Mouse (Mus musculus): ENCODE data around the gene Lyrm1.

The Lyrm1 gene

DNA sequence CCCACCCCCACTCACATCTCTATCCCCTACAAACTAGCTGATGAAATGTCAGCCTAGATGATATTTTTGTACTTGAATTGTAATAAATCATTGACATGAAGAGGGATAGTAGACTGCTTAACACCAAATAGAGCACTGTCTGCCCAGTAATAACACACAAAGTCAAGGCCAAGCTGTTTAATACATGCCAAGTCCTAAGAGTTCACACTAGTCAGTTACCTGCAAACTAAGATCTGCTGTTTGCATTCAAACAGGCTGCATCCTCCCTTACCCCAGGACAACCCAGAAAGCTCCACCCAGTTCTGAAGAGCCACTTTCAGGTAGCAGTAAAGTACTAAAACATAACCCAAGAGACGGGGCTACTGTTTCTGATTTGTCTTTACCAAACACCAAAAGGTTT lies 3.5 kb upstream of the Lyrm1 start:
- no peak for DNase-seq (ENCODE audit: low spot score in 2 of 2)

DNA sequence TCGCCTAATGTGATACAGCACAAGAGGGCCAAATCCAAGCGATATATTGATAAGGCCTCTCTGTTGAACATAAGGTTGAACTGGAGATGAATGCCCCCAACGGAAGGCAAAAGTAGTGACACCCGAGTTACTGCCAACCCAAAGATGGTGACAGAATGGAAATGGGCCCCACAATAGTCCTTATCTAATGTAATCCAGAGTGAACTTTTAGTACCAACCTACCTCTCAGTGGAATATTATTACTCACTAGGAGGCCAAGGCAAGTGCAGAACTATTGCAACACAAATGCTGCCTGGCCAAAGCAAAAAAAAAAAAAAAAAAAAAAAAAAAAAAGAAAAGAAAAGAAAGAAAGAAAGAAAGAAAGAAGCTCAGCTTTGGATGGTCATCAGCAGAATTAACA lies 2.9 kb upstream of the Lyrm1 start:
- no peak for DNase-seq (ENCODE audit: low spot score in 2 of 2)

DNA sequence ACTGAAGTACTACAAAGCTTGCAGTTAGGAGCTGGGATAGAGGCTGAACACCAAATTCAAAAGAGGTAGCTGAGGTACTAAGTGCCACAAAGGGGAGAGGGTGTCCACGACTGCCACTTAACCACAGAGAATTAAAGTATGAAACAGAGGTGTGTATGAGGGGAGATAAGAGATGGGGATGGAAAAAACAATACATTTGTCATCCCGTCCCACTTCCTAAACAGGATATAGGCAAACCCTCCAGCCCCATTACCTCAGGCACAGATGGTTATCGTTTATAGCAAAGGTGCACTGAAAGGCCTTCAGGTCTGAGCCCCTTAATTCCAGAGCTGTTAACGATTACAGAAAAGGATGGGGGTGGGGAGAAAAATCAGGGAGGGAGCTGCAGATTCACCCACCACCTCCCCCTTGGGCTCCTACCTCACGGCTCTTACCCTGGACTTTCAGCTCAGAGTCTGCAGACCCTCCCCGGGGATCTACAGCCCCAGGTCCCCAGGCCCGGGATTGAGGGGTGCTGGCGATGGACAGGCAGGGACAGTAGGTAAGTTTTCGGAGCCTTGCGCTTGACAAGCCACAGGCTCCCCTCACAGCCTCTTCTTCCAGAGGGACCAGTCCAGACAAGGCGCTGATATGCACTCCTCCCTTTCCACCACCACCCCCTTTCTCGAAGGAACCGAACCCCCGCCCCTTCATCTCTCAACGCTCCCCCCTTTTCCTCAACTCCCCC lies 680 bp upstream of the Lyrm1 start:
- peak; percentile 1 to 4 for DNase-seq (ENCODE audit: low spot score in 2 of 2)

DNA sequence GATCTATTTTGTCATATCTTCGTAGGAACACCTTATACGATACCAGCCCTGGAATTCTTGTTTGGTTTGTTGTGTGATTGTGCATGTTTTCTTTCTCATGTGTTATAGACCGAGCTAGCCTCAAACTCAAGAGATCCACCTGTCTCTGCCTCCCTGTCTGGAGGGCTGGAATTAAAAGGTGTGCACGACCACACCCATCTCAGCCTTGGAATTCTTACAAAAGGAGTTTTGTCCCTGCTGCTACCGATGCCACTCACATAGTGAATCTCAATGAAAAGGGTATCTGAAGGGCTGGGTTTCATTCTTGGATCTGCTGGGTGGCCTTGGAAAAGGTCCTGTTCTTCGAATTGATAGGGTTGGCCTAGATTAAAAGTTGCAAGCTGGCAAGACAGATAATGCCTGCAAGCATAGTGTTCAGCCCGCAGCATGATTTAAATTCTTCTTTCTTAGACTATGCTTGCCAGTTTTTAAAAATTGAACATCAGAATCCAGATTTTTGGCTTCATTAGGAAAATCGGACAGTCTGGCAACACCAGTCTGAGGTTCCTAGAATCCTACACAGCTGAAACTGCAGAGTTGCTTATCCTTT lies 2.0 kb downstream of the Lyrm1 start:
- no peak for DNase-seq (ENCODE audit: low spot score in 2 of 2)

DNA sequence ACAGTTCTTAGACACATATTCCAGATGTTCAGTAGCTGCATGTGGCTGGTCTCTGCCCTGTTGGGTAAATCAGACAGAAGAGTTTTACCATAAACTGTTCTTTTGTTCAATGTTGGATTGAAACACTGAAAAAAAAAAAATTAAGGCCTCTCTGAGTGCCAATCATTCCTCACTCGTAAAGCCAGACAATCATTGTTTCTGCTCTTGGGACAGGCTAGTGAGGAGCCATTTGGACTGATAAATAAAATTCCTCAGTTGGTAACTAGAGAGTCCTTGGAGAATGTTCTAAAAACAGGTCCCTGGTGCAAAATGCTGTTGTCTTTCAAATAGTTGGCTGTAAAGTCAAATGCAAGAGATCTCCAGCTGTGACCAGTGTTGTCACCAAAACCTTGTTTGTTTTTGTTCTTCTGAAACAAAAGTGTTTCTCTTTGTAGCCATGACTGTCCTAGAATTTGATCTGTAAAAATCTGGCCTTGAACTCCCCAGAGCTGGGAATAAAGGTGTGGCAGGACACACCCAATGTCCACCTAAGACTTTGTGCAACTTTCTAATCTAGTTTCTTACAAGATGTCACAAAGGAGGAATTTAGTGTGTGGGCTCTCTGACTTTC lies 2.7 kb downstream of the Lyrm1 start:
- DNase-seq (ENCODE audit: low spot score in 2 of 2) = no peak

DNA sequence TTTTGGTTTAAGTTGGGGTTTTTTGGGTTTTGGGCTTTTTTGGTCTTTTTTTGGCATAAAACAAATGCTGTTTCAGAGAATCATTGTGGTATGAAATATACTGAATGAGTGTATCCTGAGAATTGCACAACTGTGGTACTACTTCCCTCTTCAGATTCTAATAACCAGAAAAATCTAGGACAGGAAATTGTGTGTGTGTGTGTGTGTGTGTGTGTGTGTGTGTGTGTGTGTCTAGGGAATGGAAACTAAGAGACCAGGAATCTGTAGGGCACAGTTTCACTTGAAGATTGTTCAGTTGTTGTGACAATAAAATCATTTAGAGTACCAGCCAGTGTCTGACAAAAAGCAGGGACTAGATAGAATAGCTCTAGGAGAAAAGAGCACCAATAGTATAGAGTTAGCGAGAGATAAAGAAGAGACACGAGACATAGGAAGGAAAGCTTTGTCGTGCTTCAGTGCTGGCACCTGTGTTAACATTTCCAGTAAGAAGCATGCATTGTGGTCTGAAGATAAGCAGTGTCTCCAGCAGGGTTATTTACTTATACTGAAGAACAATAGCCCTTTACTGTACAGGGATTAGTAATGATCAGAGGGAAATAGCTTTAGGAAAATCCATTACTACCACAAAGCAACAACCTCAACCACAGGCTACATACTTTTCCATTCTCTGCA lies 3.9 kb downstream of the Lyrm1 start:
- no peak for DNase-seq (ENCODE audit: low spot score in 2 of 2)

DNA sequence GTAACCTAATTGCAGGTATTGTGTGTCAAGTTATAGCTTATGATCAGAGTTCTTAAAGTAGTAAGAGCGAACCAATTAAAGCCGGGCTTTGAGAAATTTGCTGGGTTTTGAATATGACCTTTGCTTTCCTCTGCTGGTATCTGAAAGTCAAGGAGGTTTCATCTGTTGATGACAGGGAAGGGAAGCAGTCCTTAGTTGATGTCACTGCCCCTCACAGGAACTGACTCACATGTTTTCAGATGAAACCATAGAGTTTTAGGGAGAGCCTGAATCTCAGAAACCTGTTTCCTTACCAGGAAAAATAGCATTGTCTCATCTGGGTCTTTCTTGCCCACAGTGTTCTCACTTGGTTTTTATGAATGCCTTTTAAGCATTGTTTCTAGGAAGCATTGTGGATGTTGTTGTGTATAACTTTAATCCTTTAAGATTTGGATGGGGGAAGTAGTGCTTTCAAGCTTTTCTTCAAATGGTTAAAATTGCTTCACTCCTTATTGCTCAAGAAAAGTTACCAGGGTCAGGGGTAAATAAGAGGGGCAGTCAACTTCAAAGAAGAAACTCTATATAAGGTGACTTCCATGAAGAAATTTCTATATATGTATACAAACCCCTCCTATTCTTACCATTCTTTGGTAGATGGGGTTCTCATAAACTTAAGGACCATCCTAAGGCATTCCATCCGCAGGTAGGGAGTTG lies 11.0 kb downstream of the Lyrm1 start:
- no peak for DNase-seq (ENCODE audit: low spot score in 2 of 2)

DNA sequence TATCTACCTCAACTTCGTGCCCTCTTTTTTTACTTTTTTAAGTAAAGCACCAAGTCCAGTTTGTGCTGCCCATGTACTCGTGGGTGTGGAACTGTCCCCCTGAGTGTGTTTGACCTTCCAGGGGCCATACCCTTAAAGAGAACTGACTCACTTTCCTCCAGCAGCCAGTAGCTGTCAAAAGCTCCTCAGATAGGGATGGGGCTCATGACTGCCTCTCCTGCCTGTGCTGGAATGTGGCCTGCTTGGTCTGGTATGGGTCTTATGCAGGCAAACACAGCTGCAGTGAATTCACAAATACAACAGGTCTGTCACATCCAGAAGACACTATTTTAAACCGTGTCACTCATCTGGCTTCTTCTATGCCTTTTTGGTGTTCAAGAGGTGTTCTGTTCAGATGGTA lies 16.1 kb downstream of the Lyrm1 start:
- no peak for DNase-seq (ENCODE audit: low spot score in 2 of 2)

DNA sequence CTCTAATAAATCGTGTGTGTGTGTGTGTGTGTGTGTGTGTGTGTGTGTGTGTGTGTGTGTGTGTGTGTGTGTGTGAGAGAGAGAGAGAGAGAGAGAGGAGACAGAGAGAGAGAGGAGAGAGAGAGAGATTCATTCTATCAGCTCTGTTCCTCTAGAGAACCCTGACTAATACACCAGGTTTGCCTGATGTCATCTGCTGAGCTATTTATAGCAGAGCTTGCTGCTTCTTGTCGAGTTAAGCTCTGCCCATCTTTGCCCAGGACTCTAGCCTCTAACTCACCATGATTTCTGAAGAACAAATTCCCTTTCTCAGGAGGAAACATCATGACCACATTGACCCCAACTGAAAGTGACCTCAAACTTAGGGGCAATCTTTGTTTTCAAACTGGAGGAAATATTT lies 24.8 kb downstream of the Lyrm1 start:
- no peak for DNase-seq (ENCODE audit: low spot score in 2 of 2)

DNA sequence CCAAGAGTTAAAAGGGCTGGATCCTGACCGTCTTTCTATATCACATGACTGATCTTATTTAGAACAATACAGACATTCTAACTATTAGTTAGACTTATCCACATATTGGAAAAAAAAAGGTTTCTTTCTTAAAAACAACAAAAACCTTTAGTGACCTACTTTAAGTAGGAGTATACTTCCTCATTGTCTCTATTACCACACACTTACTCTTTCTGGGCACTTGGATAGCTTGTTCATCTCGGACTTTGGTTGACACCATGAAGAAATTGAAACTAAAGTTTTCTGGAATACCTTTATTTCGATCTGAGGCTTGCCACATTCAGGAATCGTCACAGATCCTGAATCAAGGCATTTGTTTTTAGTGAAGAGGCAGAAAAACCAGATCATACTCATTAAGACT lies 25.4 kb downstream of the Lyrm1 start:
- no peak for DNase-seq (ENCODE audit: low spot score in 2 of 2)

DNA sequence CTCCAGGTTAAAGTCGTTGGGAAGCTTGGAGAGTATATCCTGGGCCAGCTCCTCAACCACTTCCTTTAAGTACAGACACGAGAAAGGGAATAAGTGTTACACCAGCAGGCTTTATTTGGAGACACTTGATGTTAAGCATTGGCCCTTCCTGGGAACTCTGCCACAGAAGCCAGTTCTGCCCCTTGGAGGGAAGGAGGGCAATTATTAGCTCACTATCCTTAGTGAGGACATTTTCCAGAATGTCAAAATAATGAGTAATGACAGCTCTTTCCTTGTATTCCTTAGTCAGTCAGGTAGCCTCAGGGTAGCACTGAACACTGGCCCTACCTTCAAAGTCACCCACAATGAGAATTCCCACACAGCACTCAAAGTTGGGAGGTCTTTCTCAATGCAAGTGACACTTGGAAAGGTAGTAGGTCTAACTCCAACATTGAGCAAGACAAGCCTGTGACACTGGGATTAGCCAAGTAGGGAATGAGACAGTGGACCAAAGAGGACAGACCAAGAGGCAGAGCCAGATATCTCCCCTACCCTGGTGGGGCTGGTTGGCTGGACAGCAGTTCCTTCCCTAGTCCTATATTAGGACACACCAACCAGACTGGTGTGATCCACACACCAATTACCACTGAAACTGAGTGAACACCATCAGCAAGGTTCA lies 33.3 kb downstream of the Lyrm1 start:
- DNase-seq (ENCODE audit: low spot score in 2 of 2) = no peak

DNA sequence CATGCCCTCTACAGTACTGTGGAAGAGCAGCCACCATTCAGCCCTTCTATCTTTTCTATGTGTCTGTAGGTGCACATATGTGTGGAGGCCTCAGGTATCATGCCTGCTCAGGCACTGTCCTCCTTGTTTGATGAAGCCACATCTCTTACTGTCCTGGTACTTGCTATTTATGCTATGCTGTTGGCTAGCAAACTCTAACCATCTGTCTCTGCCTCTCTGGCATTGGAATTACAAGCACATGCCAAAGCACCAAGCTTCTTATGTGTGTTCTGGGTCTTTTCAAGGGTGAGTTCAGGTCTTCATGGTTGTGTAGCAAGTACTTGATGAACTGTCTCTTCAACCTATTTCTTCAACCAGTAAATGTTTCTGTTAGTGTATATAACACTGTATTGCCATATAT lies 40.7 kb downstream of the Lyrm1 start:
- no peak for DNase-seq (ENCODE audit: low spot score in 2 of 2)

DNA sequence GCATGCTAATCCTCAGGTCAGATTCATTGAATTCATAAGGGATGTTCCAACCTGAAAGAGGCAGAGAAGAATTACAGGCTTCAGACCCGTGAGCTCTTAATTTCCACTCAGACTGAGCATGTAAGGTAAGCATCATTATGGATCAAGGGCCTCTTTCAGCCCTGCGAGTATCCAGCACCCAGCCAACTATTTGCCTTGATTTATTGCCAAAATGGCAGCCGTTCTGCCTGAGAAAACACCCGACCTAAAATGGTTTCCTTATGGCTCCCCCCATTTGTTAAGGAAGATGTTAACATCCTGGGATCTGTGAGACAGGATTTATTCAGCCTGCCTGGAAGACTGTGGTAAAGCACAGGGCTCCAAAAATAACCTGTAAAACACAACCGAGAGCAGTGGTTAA lies 41.4 kb downstream of the Lyrm1 start:
- no peak for DNase-seq (ENCODE audit: low spot score in 2 of 2)

DNA sequence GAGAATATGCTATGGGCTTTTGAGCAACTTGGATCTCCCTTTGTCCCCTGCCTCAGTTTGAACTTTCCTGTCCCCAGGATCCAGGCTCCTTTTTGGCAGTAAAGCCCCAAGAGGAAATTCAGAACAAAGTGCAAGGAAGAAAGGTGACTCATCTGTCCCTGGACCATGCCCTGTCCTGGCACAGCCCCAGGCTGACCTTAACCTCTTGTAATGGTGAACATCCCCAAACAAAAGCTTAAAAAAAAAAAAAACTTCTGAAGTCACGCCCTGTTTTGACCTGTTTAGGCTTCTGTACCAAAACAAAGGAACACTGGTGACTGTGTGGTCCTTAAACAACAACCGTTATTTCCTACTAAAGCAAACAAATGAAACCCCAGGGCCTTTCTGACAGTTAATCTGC lies 45.9 kb downstream of the Lyrm1 start:
- DNase-seq (ENCODE audit: low spot score in 2 of 2) = no peak

DNA sequence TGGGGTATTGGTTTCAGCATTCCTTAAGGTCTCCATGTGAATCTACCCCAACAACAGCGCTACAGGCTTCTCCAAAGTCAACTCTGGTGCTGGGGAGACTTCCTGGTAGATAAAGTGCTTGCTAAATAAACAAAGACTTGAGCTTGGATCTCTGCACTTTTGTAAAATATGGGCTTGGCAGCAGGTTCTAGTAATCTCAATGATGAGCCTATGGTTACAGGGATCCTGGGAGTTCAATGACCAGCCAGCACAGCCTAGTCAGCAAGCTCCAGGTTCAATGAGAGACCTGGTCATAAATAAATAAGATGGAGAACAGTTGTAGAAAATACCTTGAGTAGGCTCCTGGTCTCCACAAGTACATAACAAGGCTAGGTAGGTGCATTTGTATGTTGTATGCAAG lies 58.4 kb downstream of the Lyrm1 start:
- DNase-seq (ENCODE audit: low spot score in 2 of 2) = no peak

DNA sequence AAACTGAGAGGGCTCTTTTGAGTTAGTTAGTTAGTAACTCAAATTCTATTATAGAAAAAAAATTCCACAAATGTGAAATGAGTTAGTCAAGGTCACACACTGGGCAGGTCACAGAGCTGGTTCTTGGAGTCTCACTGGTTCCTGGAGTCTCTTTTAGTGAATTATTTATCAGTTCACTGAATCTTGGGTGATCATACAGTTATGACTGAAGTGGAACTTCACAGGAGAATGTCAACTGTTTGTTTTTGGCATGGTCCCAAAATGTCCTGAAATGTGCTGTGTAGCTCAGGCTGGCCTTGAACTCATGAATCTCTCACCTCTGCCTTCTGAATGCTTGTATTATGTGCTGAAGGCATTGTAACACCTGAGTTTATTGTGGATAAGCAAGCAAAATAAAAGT lies 61.8 kb downstream of the Lyrm1 start:
- DNase-seq (ENCODE audit: low spot score in 2 of 2) = no peak

DNA sequence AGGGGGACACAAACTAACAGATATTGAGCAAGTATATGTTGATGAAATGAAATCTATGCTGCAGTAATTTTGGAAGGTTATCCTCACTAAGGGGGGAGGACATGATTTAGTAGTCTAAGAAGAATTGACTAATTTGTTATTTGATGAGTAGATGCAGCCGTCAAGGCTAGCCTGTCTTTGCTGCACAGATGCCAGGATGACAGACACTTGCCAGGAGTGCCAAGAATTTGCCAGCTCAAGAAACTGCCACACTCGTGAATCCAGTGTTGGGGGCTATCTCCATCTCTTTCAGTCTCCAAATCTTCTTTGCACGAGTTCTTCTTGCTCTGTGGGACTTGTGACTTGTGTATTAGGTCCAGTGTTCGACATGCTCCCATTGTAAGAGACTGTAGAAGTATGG lies 63.4 kb downstream of the Lyrm1 start:
- no peak for DNase-seq (ENCODE audit: low spot score in 2 of 2)

DNA sequence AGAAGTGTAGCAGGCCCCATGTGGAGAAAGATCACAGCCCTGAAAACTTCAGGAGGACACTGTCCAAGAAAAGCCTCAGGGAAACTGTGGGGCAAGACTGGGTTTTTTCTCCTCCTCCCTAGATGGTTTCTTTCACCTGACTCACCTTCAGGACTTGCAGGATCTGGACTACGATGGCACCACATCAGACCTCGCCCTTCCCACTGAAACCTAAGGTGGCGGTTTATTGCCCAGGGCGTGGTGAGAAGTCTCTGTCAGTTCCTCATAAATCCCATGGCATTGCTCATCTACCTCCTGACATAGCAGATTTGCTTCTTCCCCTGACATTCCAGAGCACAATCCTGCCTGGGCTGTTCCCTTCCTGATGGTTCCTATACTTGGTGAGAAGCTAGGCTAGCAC lies 63.8 kb downstream of the Lyrm1 start:
- no peak for DNase-seq (ENCODE audit: low spot score in 2 of 2)

DNA sequence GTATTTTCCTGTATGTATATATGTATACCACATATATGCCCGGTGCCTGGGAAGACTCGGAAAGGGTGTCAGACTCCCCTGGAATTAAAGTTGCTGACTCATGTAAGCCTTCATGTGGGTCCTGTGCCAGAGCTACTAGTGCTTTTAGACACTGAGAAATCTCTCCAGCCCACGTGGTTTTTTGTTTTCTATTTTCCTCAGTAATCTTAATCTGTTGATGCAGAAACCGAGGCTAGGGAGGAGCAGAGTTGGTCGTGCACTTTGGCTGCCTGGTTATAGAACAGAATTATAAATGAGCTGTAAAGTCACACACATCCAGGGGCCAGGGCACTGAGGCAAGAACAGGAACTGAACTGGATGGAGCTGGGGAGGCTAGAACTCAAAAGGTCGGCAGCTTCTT lies 64.3 kb downstream of the Lyrm1 start:
- no peak for DNase-seq (ENCODE audit: low spot score in 2 of 2)

DNA sequence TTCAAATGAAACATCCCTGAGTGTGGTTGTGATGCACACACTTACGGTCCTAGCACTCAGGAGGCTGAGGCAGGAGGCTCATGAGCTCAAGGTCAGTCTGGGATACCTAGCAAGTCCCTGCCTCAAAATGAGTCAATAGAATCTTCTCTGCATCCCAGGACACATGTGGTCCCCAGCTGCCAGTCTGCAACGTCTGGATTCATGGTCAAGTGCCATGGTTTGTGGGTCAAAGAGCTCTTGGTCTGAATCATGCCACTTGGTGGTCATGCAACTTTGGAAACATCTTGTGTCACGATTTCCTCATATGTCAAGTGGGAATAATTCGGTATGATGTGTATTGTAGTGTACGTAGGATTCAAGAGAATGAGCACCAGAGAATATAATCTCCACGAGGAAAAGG lies 64.9 kb downstream of the Lyrm1 start:
- DNase-seq (ENCODE audit: low spot score in 2 of 2) = no peak

DNA sequence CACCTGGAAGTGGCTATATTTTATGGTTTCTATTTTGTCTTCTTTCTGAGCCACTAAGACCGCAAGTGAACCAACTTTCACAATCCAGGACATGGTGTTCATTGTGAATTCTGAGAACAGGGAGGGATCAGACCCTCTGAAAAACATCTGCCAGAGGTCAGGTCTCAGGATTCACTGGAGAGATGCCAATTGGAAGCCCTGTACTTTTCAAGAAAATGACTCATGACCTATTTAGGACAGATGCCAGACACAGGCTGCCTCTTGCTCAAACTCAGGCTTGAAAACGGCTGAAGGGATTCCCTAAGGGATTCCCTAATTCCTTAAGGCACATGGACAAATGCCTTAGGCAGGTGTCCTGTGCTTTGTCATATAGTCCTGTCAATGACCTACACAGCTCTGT lies 65.4 kb downstream of the Lyrm1 start:
- no peak for DNase-seq (ENCODE audit: low spot score in 2 of 2)

DNA sequence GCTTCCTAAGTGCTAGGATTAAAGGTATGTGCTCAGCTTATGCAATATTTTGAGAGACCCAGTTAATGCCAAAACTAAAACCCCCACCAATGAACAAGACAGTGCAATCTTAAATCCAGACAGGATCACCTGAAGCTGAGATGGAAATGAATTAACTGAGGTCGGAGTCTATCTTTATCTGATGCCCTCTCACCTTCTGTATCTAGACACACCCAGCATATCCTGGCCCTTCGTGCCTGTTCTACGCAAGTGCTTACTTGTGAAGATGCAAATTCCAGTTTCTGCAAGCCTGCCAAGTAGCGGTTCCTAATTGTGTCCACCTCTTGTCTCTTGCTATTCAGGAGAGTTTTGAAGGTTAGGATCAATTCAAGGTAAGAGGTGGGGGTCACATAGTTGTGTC lies 69.5 kb downstream of the Lyrm1 start:
- no peak for DNase-seq (ENCODE audit: low spot score in 2 of 2)
